Mouse (Mus musculus) splenic B cell, adult 2 months (primary cell): ENCODE measurements around the gene H2-Oa.

Source experiments
- DNase-seq: peaks from one replicate; pipeline ENCODE4 v3.0.0-alpha.2; 2011; ENCODE audit warnings: low read depth, low spot score
- H3K27me3 ChIP-seq: 2 replicates; pipeline ENCODE4 v1.6.1; 2012; ENCODE audit warnings: mild to moderate bottlenecking, low read length, moderate library complexity, mixed read lengths; ENCODE audit not compliant: control insufficient read depth, poor library complexity, insufficient read depth, severe bottlenecking
- H3K36me3 ChIP-seq: 2 replicates; pipeline ENCODE4 v1.6.1; 2012; ENCODE audit warnings: mild to moderate bottlenecking, low read length, moderate library complexity, mixed read lengths; ENCODE audit not compliant: control insufficient read depth, poor library complexity, insufficient read depth, severe bottlenecking

The H2-Oa gene

GRCm38 (mm10) chr17:34093199-34093874 is 1.2 kb downstream of the H2-Oa start:
- H3K36me3 ChIP-seq, result peaks cover 16% of the 10 kb centered on the region
- no peak for DNase-seq
- no peaks in the 10 kb centered on the region for H3K27me3 ChIP-seq

GRCm38 (mm10) chr17:34094283-34095035 is 2.3 kb downstream of the H2-Oa start:
- no peaks in the 10 kb centered on the region for H3K27me3 ChIP-seq
- peak; percentile 55 for DNase-seq
- H3K36me3 ChIP-seq, result peaks cover 16% of the 10 kb centered on the region

GRCm38 (mm10) chr17:34096497-34097010 is 4.4 kb downstream of the H2-Oa start:
- Histone ChIP-seq H3K27me3 (no peaks in the 10 kb centered on the region), H3K36me3 (peaks cover 16% of the 10 kb centered on the region)
- DNase-seq, result no peak

- peak; percentile 84 for DNase-seq
- peaks cover 16% of the 10 kb centered on the region for H3K36me3 ChIP-seq
- H3K27me3 ChIP-seq, result no peaks in the 10 kb centered on the region
Measured at GRCm38 (mm10) chr17:34097272-34097671, 5.1 kb downstream of the H2-Oa start.

- peaks cover 15% of the 10 kb centered on the region for H3K36me3 ChIP-seq
- H3K27me3 ChIP-seq, result no peaks in the 10 kb centered on the region
- peak; percentile 68 for DNase-seq
Measured at GRCm38 (mm10) chr17:34098709-34099479, 6.8 kb downstream of the H2-Oa start.

- DNase-seq, result no peak
- Histone ChIP-seq H3K27me3 (no peaks in the 10 kb centered on the region), H3K36me3 (peaks cover 12% of the 10 kb centered on the region)
Measured at GRCm38 (mm10) chr17:34099531-34099930, 7.4 kb downstream of the H2-Oa start.

GRCm38 (mm10) chr17:34101185-34101584 is 9.0 kb downstream of the H2-Oa start:
- Histone ChIP-seq H3K27me3 (no peaks in the 10 kb centered on the region), H3K36me3 (peaks cover under 1% of the 10 kb centered on the region; the same call in 1 of the 2 replicates)
- DNase-seq, result no peak

- peak; percentile 96 for DNase-seq
- no peaks in the 10 kb centered on the region for H3K36me3 ChIP-seq
- no peaks in the 10 kb centered on the region for H3K27me3 ChIP-seq
Measured at GRCm38 (mm10) chr17:34101604-34102032, 9.5 kb downstream of the H2-Oa start.

- Histone ChIP-seq H3K27me3 (no peaks in the 10 kb centered on the region), H3K36me3 (no peaks in the 10 kb centered on the region)
- peak; percentile 75 for DNase-seq
Measured at GRCm38 (mm10) chr17:34102831-34103230, 10.7 kb downstream of the H2-Oa start.

GRCm38 (mm10) chr17:34104804-34105203 is 12.7 kb downstream of the H2-Oa start:
- peak; percentile 53 for DNase-seq

GRCm38 (mm10) chr17:34106555-34106954 is 14.4 kb downstream of the H2-Oa start:
- H3K36me3 ChIP-seq, result peaks cover 6% of the 10 kb centered on the region; the same call in 1 of the 2 replicates
- no peaks in the 10 kb centered on the region for H3K27me3 ChIP-seq
- no peak for DNase-seq

More at GRCm38 (mm10) chr17:34104804-34105203, 12.7 kb downstream of the H2-Oa start:
- Histone ChIP-seq H3K27me3 (no peaks in the 10 kb centered on the region), H3K36me3 (no peaks in the 10 kb centered on the region)

- DNase-seq, result no peak
- Histone ChIP-seq H3K36me3 (peaks cover 12% of the 10 kb centered on the region), H3K27me3 (no peaks in the 10 kb centered on the region)
Measured at GRCm38 (mm10) chr17:34107109-34107867, 15.1 kb downstream of the H2-Oa start.

- no peaks in the 10 kb centered on the region for H3K27me3 ChIP-seq
- peaks cover 24% of the 10 kb centered on the region for H3K36me3 ChIP-seq
- no peak for DNase-seq
Measured at GRCm38 (mm10) chr17:34108460-34108859, 16.3 kb downstream of the H2-Oa start.
